Mouse (Mus musculus) hindbrain, postnatal 0 days (tissue): Measurements from ENCODE around the gene AI854703. TPM values are rescaled to one million over a fixed set of nuclear protein-coding genes. Genes with fewer than 3 reads are reported as not detected.

Source experiments
- ATAC-seq: fragments of 200-750 bp; cut with Nextera tagmentation; 2 replicates; pipeline ENCODE4 v1.8.0; 2017; ENCODE audit warnings: mild to moderate bottlenecking, moderate TSS enrichment, moderate library complexity
- DNase-seq: peaks from one replicate; pipeline ENCODE4 v3.0.0-alpha.2; 2015; ENCODE audit warnings: low spot score
- H3K27ac ChIP-seq: fragments of 300-500 bp; sonication (generic); 2 replicates; pipeline ENCODE4 v1.5.1; 2014; ENCODE audit warnings: mild to moderate bottlenecking
- H3K27me3 ChIP-seq: fragments of 300-500 bp; sonication (generic); 2 replicates; pipeline ENCODE4 v1.6.1; 2014; ENCODE audit warnings: low read length, mixed read lengths; ENCODE audit not compliant: insufficient read depth
- H3K36me3 ChIP-seq: fragments of 300-500 bp; sonication (generic); 2 replicates; pipeline ENCODE4 v1.6.1; 2014; ENCODE audit warnings: low read length, mixed read lengths; ENCODE audit not compliant: insufficient read depth
- H3K4me1 ChIP-seq: fragments of 300-500 bp; sonication (generic); 2 replicates; pipeline ENCODE4 v1.6.1; 2014; ENCODE audit warnings: antibody characterized with exemption, low read length, mixed read lengths; ENCODE audit not compliant: insufficient read depth
- H3K4me2 ChIP-seq: fragments of 300-500 bp; sonication (generic); 2 replicates; pipeline ENCODE4 v1.6.1; 2014; ENCODE audit warnings: low read depth, mild to moderate bottlenecking, low read length, moderate library complexity, mixed read lengths
- H3K4me3 ChIP-seq: fragments of 300-500 bp; sonication (generic); 2 replicates; pipeline ENCODE4 v1.5.1; 2014; ENCODE audit warnings: low read length
- H3K9ac ChIP-seq: fragments of 300-500 bp; sonication (generic); replicated peaks from 2 replicates; pipeline ENCODE4 v1.6.1; 2014; ENCODE audit warnings: mild to moderate bottlenecking, low read length, moderate library complexity, mixed read lengths
- H3K9me3 ChIP-seq: fragments of 300-500 bp; sonication (generic); 2 replicates; pipeline ENCODE4 v1.6.1; 2016; ENCODE audit warnings: low read length, mixed read lengths
- CTCF ChIP-seq: IDR thresholded peaks from 2 replicates; pipeline ENCODE4 v1.5.1; 2016; ENCODE audit warnings: antibody characterized with exemption, control low read depth, low read depth
- WGBS: fragments of 180-500 bp; shearing (Covaris S2); extraction: QIAGEN DNeasy Blood & Tissue Kit; methylation state at CpG from one replicate; pipeline ENCODE4 v1.1.7; 2014; 5-methylcytosine and 5-hydroxymethylcytosine counted together
- polyA plus RNA-seq: library from polyadenylated mRNA; unstranded; fragments of >200 nt; fragmentation: Nextera tagmentation; extraction: Ambion mirVana; gene quantifications from 2 replicates; pipeline ENCODE4 v1.2.1, GENCODE M21; 2015
- total RNA-seq: library from RNA; depleted of rRNA; stranded (reverse); fragments of >200 nt; gene quantifications from 2 replicates; pipeline ENCODE4 v1.2.3, GENCODE M21; 2014; rRNA removed

Gene AI854703
- total RNA-seq (53.3 and 54.9 TPM in 2 replicates), polyA plus RNA-seq (29.3 and 30.2 TPM in 2 replicates)

DNA sequence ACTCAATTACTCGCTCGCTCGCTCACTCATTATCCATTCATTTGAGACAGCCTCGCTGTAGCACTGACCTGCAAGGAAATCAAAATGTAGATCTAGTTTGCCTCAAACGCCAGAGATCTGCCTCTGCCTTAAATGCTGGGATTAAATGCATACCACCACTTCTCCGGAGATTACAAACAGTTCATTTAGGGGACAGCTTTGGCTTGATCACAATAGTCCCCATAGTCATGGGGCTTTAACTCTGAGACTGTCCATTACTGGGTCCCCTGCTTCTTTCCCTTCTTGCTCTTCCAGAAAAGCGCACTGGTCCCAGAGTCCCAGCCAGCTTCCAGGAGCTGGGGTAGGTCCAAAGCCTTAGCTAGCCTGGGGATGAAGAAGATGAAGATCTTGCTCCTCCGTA, at the start of gene AI854703:
Gene AI854703, plus strand, starts transcription at position 301 of the 400 bp plus-strand sequence.
- ATAC-seq (0 out of 2 replicates have a peak, but pooled peaks have one; percentile 2), DNase-seq (no peak)
- Histone ChIP-seq H3K27ac (peak within 1 kb of the TSS; percentile 58; the same call in 1 of the 2 replicates), H3K4me1 (peaks cover 8% of the 10 kb centered on the region), H3K4me3 (peak within 1 kb of the TSS; percentile 54), H3K4me2 (peak within 1 kb of the TSS; percentile 85), H3K36me3 (no peaks in the 10 kb centered on the region), H3K9ac (peak within 1 kb of the TSS; percentile 56), H3K9me3 (no peaks in the 10 kb centered on the region), H3K27me3 (no peaks in the 10 kb centered on the region)
- WGBS: 24% methylated on average over 8 of the region's 8 CpGs
- no peak for TF ChIP-seq CTCF

DNA sequence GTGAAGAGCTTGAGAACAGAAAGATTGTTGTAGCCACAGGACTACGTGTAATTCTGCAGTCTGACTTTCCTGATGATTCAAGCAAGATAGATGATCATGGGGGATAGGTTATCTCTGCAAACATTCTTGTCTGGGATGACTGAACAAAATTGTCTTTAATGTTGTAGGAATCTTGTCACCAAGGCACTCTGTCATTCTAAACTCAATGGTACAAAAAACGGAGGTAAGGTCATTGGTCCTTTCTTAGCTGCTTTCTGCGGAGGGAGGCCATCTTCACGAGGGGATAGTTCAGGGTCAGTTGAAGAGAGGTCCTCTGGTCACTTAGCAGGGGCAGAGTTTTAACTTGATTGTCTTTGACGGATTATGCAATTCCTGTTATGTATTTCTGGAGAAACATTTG, 47.8 kb upstream of the AI854703 start:
- no peak overlapping the region for H3K9ac ChIP-seq
- TF ChIP-seq CTCF: no peak
- no peaks in the 10 kb centered on the region for H3K4me1 ChIP-seq
- no peak overlapping the region for H3K4me2 ChIP-seq
- no peaks in the 10 kb centered on the region for H3K36me3 ChIP-seq
- no peak for DNase-seq
- H3K4me3 ChIP-seq: no peak overlapping the region
- no peak overlapping the region for H3K27ac ChIP-seq
- no peaks in the 10 kb centered on the region for H3K27me3 ChIP-seq
- no peak for ATAC-seq
- H3K9me3 ChIP-seq: no peaks in the 10 kb centered on the region
- 64% methylated on average over 5 of the region's 5 CpGs for WGBS

DNA sequence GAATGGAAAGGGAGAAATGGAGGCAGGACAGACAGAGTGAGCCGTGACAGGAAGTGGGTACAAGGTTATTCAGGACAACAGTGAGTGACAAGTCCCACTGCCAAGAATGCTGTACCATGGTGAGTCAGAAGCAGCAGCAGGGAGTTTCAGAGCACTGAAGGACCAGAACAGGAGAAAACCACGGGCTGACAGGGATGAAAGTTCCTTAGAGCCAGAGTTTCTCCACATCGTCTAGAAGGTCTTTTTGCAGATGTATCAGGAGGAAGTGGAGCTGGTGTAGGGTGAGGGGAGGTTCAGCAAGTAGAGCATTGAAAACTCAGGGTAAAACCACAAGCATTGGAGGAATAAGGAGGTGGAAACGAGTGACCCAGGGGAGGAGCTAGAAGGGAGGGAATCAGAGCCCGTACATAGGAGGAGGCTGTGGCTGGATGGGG, 47.3 kb upstream of the AI854703 start:
- H3K27ac ChIP-seq: no peak overlapping the region
- no peaks in the 10 kb centered on the region for H3K36me3 ChIP-seq
- DNase-seq: no peak
- no peaks in the 10 kb centered on the region for H3K9me3 ChIP-seq
- WGBS: 34% methylated on average over 5 of the region's 5 CpGs
- H3K27me3 ChIP-seq: no peaks in the 10 kb centered on the region
- H3K4me3 ChIP-seq: no peak overlapping the region
- no peak for TF ChIP-seq CTCF
- H3K9ac ChIP-seq: no peak overlapping the region
- no peaks in the 10 kb centered on the region for H3K4me1 ChIP-seq
- H3K4me2 ChIP-seq: no peak overlapping the region
- no peak for ATAC-seq

DNA sequence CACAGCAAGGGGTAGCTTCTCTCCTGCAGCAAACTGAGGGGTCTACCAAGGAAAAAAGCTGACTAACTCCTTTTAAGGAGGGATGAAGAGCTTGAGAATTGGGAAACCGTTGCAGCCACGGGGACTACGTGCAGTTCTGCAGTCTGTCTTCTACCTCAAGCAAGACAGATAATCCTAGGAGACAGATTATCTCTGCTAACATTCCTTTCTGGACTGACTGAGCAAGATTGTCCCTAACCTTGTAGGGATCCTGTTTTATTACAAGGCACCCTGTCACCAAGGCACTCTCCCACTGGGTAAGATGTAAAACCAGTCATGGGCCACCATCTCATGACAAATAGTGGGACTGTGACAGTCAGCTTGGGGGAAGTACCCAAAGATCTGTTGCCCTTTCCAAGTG, 45.3 kb upstream of the AI854703 start:
- no peak for DNase-seq
- Histone ChIP-seq H3K4me1 (no peaks in the 10 kb centered on the region), H3K27me3 (no peaks in the 10 kb centered on the region), H3K4me3 (no peak overlapping the region), H3K36me3 (no peaks in the 10 kb centered on the region), H3K27ac (no peak overlapping the region), H3K9ac (no peak overlapping the region), H3K4me2 (no peak overlapping the region), H3K9me3 (no peaks in the 10 kb centered on the region)
- WGBS: 31% methylated on average over 3 of the region's 3 CpGs
- ATAC-seq: no peak
- no peak for TF ChIP-seq CTCF

DNA sequence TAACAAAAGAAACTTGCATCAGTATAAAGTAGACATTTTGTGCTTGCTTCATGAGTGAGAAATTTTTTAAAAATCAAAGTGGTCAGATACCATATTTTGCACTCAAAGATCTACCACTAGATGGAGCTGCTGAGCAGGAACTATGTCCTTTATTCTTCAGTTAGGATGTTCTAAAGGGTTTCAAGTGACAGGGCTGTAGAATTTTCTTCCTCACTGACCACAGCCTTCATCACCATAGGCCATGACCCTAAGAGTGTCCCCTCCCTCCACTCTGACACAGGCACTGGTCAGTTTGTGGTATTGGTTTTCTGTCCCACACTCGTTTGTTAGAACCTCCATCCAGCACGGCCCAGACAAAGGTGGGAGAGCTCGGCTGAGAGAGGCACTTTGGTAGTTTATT, 44.5 kb upstream of the AI854703 start:
- Histone ChIP-seq H3K9ac (no peak overlapping the region), H3K9me3 (no peaks in the 10 kb centered on the region), H3K4me2 (no peak overlapping the region), H3K4me3 (no peak overlapping the region), H3K36me3 (no peaks in the 10 kb centered on the region), H3K27ac (no peak overlapping the region), H3K27me3 (no peaks in the 10 kb centered on the region), H3K4me1 (no peaks in the 10 kb centered on the region)
- ATAC-seq (peak; percentile 21; the same call in 1 of the 2 replicates), DNase-seq (peak; percentile 82)
- 73% methylated on average over 3 of the region's 3 CpGs for WGBS
- TF ChIP-seq CTCF: peak; percentile 81

DNA sequence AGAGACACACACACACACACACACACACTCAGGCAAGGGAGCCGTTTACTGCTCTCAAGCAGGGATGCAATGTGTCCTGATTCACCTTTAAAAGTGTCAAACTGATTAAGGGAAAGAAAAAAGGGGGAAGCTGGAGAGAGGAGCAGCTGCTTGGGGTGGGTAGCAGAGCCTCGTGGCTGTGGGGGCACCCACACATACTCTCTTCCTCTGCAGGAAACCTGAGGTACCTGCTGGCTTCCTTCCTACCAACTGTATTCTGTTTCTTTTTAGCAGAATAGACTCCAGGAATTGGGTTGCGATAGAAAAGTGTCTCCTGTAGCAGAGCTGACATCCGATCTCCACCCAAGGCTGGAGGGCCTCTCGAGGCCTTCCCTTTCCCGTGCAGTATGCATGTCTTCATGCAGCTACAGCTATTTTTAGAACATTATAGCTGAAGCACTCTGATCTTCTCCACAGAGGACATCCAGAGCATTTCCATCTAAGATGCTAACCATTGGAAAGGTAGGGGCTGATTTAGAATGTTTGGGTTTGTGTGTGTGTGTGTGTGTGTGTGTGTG, 37.3 kb upstream of the AI854703 start, which contains the start of gene Gm45021:
Gene Gm45021, plus strand, starts transcription at position 417 of the 557 bp plus-strand sequence.
- no peak for DNase-seq
- Histone ChIP-seq H3K9me3 (no peaks in the 10 kb centered on the region), H3K9ac (no peak within 1 kb of the TSS), H3K36me3 (no peaks in the 10 kb centered on the region), H3K27ac (no peak within 1 kb of the TSS), H3K4me3 (no peak within 1 kb of the TSS), H3K4me1 (no peaks in the 10 kb centered on the region; the same call in 1 of the 2 replicates), H3K27me3 (no peaks in the 10 kb centered on the region), H3K4me2 (no peak within 1 kb of the TSS)
- WGBS: 69% methylated on average over 6 of the region's 6 CpGs
- no peak for ATAC-seq
- TF ChIP-seq CTCF: no peak

DNA sequence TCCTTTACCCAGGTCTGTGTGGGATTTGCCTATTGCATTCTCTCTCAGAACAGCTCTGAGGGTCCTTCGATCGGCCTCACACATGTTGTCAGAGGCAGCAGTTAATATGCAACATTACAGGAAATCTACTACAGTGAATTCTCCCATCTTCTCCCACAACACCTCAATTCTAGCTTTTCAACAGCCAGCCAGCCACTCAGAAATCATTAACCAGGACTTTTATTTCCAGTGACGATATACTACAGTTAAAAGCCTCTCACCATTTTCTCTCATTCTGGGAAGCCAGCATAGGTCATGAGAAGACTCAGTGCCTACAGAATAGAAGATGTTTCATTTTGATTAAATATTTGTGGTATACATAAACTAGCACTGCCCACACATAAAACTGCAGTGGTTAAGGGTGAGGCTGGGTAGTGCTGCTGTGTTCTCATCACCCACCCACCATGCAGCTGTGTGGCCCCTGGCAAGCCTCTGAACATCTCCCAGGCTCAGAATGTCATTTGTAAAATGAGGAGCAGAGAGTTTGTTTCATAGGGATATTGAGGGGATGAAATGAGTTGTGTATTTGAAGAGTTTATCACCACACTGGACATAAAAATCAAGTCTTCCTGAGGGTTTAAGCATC, 35.2 kb upstream of the AI854703 start:
- peaks cover 3% of the 10 kb centered on the region for H3K36me3 ChIP-seq
- no peak overlapping the region for H3K4me2 ChIP-seq
- no peak for DNase-seq
- no peaks in the 10 kb centered on the region for H3K27me3 ChIP-seq
- H3K4me3 ChIP-seq: no peak overlapping the region
- WGBS: 74% methylated on average over 3 of the region's 3 CpGs
- no peak overlapping the region for H3K9ac ChIP-seq
- H3K4me1 ChIP-seq: peaks cover 10% of the 10 kb centered on the region; the same call in 1 of the 2 replicates
- H3K9me3 ChIP-seq: no peaks in the 10 kb centered on the region
- no peak for TF ChIP-seq CTCF
- no peak for ATAC-seq
- H3K27ac ChIP-seq: no peak overlapping the region
